Mouse (Mus musculus) heart, adult 2 months (tissue): ENCODE data around the gene Evpl. TPM values are rescaled to one million over a fixed set of nuclear protein-coding genes. Genes with fewer than 3 reads are reported as not detected.
"Not testable (repeated sequence)": the region's sequence is repeated elsewhere in the genome, so short reads cannot be mapped to it uniquely, and the experiment has no call there.

Experiments used
- DNase-seq, 2 experiments: peaks; one replicate each; pipeline ENCODE4 v3.0.0; 2021
- H3K27ac ChIP-seq: fragments of 200-600 bp; 2 replicates; pipeline ENCODE4 v1.8.1; 2022
- H3K27me3 ChIP-seq: fragments of 200-500 bp; 2 replicates; pipeline ENCODE4 v1.6.1; 2012; ENCODE audit warnings: mild to moderate bottlenecking, low read length, inconsistent platforms, mixed read lengths; ENCODE audit not compliant: control insufficient read depth, insufficient read depth
- H3K36me3 ChIP-seq: fragments of 200-500 bp; 2 replicates; pipeline ENCODE4 v1.6.1; 2012; ENCODE audit warnings: low read length, inconsistent platforms; ENCODE audit not compliant: control insufficient read depth, insufficient read depth
- H3K4me1 ChIP-seq: fragments of 200-500 bp; 2 replicates; pipeline ENCODE4 v1.6.1; 2011; ENCODE audit warnings: low read length; ENCODE audit not compliant: control insufficient read depth, insufficient read depth
- H3K4me3 ChIP-seq: fragments of 200-600 bp; 2 replicates; pipeline ENCODE4 v1.8.1; 2022
- H3K79me2 ChIP-seq: fragments of 200-500 bp; replicated peaks from 2 replicates; pipeline ENCODE4 v1.6.1; 2012; ENCODE audit warnings: mild to moderate bottlenecking, inconsistent platforms, low read length, moderate library complexity, mixed read lengths; ENCODE audit not compliant: control insufficient read depth, insufficient read depth
- H3K9ac ChIP-seq: fragments of 200-500 bp; 2 replicates; pipeline ENCODE4 v1.6.1; 2012; ENCODE audit warnings: low read depth, mild to moderate bottlenecking, control low read depth, inconsistent platforms, low read length, mixed read lengths
- CTCF ChIP-seq: fragments of 200-600 bp; IDR thresholded peaks from 2 replicates; pipeline ENCODE4 v1.8.1; 2022; ENCODE audit warnings: antibody characterized with exemption, mild to moderate bottlenecking, moderate library complexity
- EP300 ChIP-seq: fragments of 200-500 bp; IDR thresholded peaks from 2 replicates; pipeline ENCODE4 v1.6.1; 2011; ENCODE audit warnings: low read depth, low read length, control low read depth; ENCODE audit not compliant: insufficient read depth
- POLR2A ChIP-seq: fragments of 200-500 bp; IDR thresholded peaks from 2 replicates; pipeline ENCODE4 v1.6.1; 2011; ENCODE audit warnings: mild to moderate bottlenecking, low read depth, low read length, control low read depth; ENCODE audit not compliant: insufficient read depth
- WGBS: fragments of 180-500 bp; shearing (Covaris S2); methylation state at CpG from one replicate; pipeline ENCODE4 v1.1.7; 2018; 5-methylcytosine and 5-hydroxymethylcytosine counted together
- intact Hi-C: fragments of 180-260 bp; cut with DNase I; formaldehyde crosslinking; loops from one replicate; pipeline ENCODE4 v1.15.1; 2025
- polyA plus RNA-seq: library from polyadenylated mRNA; depleted of rRNA; stranded (reverse); fragments of >200 nt; gene quantifications from 2 replicates; pipeline ENCODE4 v1.2.3, GENCODE M21; 2012
- total RNA-seq, 2 experiments: library from RNA; stranded (reverse); gene quantifications; 2 replicates each; pipeline ENCODE4 v1.2.3; 2021

Gene Evpl
- total and polyA plus RNA-seq, 3 experiments, result 0.29 to 0.50 (median 0.39) TPM

GRCm38 (mm10) chr11:116281671-116282070, 43.8 kb upstream of the Evpl start:
- no peak for DNase-seq
- Histone ChIP-seq H3K9ac (no peak overlapping the region), H3K79me2 (no peaks in the 10 kb centered on the region), H3K27me3 (peaks cover 13% of the 10 kb centered on the region), H3K4me3 (no peak overlapping the region), H3K4me1 (no peaks in the 10 kb centered on the region; the same call in 1 of the 2 replicates), H3K27ac (no peak overlapping the region), H3K36me3 (no peaks in the 10 kb centered on the region)
- TF ChIP-seq EP300, result no peak
- TF ChIP-seq POLR2A, result no peak
- TF ChIP-seq CTCF, result no peak
- 3% methylated on average over 18 of the region's 18 CpGs for WGBS
- intact Hi-C loops, result no loop called here

DNA sequence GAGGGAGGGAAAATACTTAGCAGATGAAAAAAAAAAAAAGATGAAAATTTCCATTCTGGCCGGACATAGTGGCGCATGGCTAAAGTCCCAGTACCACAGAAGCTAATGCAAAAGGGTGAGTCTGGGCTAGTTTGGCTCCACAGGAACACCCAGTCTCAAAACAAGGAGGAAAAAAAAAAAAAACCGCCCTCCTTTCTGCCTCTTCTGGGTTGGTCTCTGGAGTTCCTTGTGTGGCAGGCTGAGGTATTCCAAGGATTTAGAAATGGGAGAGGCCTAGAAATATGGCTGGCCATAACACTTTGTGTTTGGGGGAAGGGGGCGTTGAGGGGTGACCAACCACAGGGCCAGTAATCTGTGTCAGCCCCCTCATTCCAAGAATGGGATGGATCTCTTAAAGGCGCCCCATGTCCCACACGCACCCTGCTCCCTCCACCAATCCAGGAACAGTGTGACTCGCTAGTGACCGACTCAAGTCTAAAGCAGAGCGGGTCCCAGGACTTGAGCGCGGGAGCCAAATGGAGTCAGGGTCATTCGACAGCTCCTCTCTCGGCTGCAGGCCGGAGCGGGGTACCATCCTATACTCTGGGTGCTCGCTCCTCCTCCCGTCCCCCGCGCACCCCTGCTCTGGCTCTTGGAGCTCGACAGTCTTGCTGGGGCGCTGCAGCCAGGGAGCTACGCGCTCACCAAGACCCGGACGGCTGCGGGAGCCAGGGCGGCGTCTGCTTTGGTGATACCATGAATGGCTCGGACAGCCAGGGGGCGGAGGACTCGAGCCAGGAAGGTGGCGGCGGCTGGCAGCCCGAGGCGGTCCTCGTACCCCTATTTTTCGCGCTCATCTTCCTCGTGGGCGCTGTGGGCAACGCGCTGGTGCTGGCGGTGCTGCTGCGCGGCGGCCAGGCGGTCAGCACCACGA, 43.1 kb upstream of the Evpl start, which contains the start of gene Galr2:
Galr2 (plus strand) TSS at position 189 of the 913 bp plus-strand sequence.
- H3K79me2 ChIP-seq, result no peaks in the 10 kb centered on the region
- intact Hi-C loops, result no loop called here
- no peak within 1 kb of the TSS for H3K4me3 ChIP-seq
- no peak within 1 kb of the TSS for H3K9ac ChIP-seq
- no peak within 1 kb of the TSS for H3K27ac ChIP-seq
- no peaks in the 10 kb centered on the region for H3K36me3 ChIP-seq
- DNase-seq, result no peak
- no peak for TF ChIP-seq EP300
- no peak for TF ChIP-seq CTCF
- TF ChIP-seq POLR2A, result no peak
- 9% methylated on average over 48 of the region's 48 CpGs for WGBS
- no peaks in the 10 kb centered on the region; the same call in 1 of the 2 replicates for H3K4me1 ChIP-seq
- H3K27me3 ChIP-seq, result peaks cover 13% of the 10 kb centered on the region

DNA sequence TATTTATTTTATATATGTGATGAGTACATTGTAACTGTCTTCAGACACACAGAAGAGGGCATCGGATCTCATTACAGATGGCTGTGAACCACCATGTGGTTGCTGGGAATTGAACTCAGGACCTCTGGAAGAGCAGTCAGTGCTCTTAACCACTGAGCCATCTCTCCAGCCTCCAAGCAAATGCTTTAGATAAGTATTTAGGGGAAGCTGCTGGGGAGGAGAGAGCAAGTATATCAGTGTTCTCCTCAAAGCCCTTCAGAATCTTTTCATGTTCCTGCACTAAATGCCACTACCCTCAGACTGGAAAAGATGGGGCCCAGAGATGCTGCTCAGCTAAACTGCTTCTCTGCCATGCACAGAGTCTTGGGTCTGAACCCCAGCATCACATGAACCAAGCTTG, 39.3 kb upstream of the Evpl start:
- WGBS, result 83% methylated on average over 1 of the region's 1 CpGs
- H3K4me3 ChIP-seq, H3K4me1 ChIP-seq, H3K79me2 ChIP-seq, H3K36me3 ChIP-seq, DNase-seq, H3K27ac ChIP-seq, intact Hi-C loops, H3K27me3 ChIP-seq, H3K9ac ChIP-seq: not testable (repeated sequence)

DNA sequence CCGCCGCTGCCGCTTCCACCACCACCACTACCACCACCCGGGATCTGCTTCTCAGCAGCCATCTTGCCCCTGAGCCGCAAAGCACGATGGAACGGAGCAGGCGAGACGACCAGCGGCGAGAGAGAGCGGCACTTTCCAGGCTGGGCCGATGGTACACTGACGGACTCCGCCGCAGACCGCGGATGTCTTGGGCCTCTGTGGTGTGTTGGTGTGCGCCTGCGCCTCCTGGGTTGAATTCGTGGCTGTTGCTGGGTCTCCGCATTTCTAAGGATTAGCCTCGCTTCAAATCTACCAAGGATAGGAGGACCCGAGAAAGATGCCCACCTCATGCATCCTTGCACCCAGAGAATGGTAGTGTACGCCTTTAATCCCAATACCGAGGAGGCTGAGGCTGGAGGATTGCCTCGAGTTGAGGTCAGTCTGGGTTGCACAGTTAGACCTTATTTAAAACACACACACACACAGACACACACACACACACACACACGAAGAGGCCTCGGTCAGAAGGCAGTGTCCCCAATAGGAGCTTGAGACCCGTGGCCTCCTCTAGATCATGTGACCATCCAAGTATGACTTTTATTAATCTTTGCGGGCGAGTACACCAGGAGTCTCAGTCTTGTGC, 36.3 kb upstream of the Evpl start, which contains the start of gene Srp68:
Srp68 (minus strand) TSS at position 173 of the 622 bp plus-strand sequence.
- intact Hi-C loops, result loop anchor here (2.0 kb wide), 1 partner anchor 33 kb away; the partner anchor contains the start of gene Exoc7
- peaks cover 7% of the 10 kb centered on the region for H3K4me1 ChIP-seq
- peak; percentile 94 to 95 for DNase-seq

GRCm38 (mm10) chr11:116273469-116274044, 35.7 kb upstream of the Evpl start:
- Histone ChIP-seq H3K4me1 (peaks cover 7% of the 10 kb centered on the region), H3K27ac (peak overlapping the region; percentile 74), H3K36me3 (no peaks in the 10 kb centered on the region), H3K4me3 (peak overlapping the region; percentile 78), H3K79me2 (0 out of 2 replicates have a peak, but pooled peaks cover 3% of the 10 kb centered on the region), H3K9ac (peak overlapping the region; percentile 85), H3K27me3 (no peaks in the 10 kb centered on the region)
- under 1% methylated on average over 39 of the region's 39 CpGs for WGBS
- TF ChIP-seq EP300 (no peak), POLR2A (no peak), CTCF (no peak)
- intact Hi-C loops, result loop anchor here (2.0 kb wide), 1 partner anchor 33 kb away; the partner anchor contains the start of gene Exoc7
- no peak for DNase-seq

More for the DNA sequence above, 36.3 kb upstream of the Evpl start, which contains the start of gene Srp68:
- peak within 1 kb of the TSS; percentile 74 for H3K27ac ChIP-seq
- 3% methylated on average over 32 of the region's 32 CpGs for WGBS
- peak within 1 kb of the TSS; percentile 85 for H3K9ac ChIP-seq
- TF ChIP-seq CTCF (peak; percentile 34), POLR2A (peak; percentile 88), EP300 (peak; percentile 85)
- H3K79me2 ChIP-seq, result 0 out of 2 replicates have a peak, but pooled peaks cover 3% of the 10 kb centered on the region
- H3K36me3 ChIP-seq, result no peaks in the 10 kb centered on the region
- peak within 1 kb of the TSS; percentile 78 for H3K4me3 ChIP-seq
- no peaks in the 10 kb centered on the region for H3K27me3 ChIP-seq
